Mouse (Mus musculus): ENCODE data around the gene Cilp. TPM values are rescaled to one million over a fixed set of nuclear protein-coding genes. Genes with fewer than 3 reads are reported as not detected.

Cilp gene
- polyA plus RNA-seq, 1 experiment = not detected

DNA sequence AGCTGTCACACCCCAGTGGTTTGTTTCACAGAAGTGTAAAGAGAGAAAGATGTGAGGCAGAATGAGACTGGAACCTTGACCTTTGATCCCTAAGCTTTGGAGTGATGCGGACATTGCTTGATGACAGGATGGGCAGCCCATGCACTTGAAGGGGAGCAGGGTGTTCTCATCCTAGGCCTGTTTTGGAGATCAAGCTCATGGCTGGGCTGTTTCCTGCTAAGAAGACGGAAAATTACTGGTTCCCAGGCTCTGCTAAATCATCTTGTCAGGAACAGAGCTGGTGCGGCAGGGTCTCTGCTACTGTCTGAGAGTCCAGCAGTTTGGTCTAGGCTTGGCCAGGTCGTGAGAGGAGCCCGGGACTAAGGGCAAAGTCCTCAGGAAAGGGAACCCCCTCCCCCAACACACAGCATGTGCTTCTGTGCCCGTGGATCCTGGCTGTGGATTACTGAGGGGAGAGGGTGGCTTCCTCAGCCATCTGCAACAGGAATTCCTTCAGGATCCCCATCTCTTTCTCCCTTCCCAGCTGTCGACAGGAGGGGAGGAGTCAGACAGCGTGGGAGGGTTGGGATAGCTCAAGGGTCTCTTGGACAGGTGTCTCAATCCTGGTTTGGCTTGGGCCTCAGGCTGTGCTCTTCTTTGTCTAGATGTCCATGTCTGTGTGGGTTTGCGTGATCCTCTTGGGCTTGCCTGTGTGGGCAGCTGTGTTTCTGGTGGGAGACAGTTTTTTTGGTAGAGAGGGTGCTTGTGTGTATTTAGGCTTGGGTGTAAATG, 20.8 kb upstream of the Cilp start:
- H3K27ac ChIP-seq (ENCODE audit: insufficient read depth, low read length) = no peak overlapping the region
- no peaks in the 10 kb centered on the region for H3K4me1 ChIP-seq (ENCODE audit: control insufficient read depth, insufficient read depth, low read length)
- no peak for TF ChIP-seq CTCF (IDR thresholded peaks at IDR 0.05; ENCODE audit: borderline replicate concordance, insufficient read depth, low read length)
- TF ChIP-seq POLR2A (IDR thresholded peaks at IDR 0.05; ENCODE audit: low read depth, low read length) = no peak
- no peak overlapping the region for H3K4me3 ChIP-seq (ENCODE audit: insufficient read depth, low read length)

DNA sequence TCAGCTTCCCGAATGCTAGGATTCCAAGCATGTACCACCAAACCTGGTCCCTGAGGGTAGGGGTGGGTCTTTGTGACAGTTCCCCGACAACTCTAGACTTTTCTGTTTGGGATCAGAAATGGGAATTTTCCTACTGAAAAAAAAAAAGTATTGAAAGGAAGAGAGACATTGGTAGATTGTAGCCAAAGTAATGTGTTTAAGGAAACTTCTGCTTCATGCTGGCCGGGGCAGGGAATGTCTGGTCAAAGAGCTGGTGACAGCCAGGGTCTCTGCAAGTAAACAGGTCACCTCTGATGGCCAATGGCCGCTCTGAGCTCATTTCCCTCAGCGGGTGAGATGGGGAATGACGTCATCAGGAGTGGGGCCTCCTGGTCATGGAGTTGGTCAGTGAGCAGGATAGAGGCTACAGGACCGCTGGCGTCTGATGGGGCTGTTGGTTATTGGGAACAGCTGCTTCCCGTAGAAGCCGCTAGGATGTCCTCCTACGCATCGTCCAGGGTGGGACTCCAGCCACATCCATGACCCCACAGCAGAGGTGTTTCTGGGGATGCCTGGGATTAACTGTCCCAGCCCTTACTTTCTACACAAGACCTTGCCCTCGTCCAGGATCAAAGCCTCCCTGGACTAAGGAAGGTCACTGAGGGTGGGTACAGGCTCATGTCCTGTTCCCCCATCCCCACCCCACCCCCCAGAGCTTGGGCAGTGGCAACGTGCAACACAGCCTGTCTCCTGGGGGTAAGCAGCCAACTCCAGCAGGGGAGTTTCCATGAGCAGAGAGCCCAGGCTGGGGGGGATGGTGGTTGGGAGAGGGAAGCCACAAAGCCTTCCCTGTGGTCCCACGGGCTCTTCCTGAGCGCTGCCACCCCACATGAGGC, 17.2 kb upstream of the Cilp start:
- H3K27ac ChIP-seq (ENCODE audit: insufficient read depth, low read length) = no peak overlapping the region
- no peaks in the 10 kb centered on the region for H3K4me1 ChIP-seq (ENCODE audit: control insufficient read depth, insufficient read depth, low read length)
- no peak overlapping the region for H3K4me3 ChIP-seq (ENCODE audit: insufficient read depth, low read length)
- TF ChIP-seq CTCF (IDR thresholded peaks at IDR 0.05; ENCODE audit: borderline replicate concordance, insufficient read depth, low read length) (no peak), POLR2A (IDR thresholded peaks at IDR 0.05; ENCODE audit: low read depth, low read length) (no peak)

DNA sequence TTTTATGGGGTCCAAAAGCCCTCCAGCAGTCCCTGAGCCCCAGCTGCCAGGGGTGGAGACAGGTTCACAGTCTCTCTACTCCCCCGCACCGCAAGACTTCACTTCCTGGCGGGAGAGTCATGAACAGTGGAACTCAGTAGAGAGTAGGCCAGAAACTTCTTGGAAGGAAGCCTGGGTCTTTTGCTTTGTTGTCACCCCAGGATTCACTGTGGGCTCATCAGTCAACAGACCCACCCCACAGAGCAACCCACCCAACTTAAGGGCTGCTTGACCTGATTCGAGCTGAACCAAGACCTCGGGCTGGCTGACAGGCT, 16.6 kb upstream of the Cilp start:
- no peak for TF ChIP-seq CTCF (IDR thresholded peaks at IDR 0.05; ENCODE audit: borderline replicate concordance, insufficient read depth, low read length)
- no peak for TF ChIP-seq POLR2A (IDR thresholded peaks at IDR 0.05; ENCODE audit: low read depth, low read length)
- H3K4me3 ChIP-seq (ENCODE audit: insufficient read depth, low read length) = no peak overlapping the region
- no peak overlapping the region for H3K27ac ChIP-seq (ENCODE audit: insufficient read depth, low read length)
- no peaks in the 10 kb centered on the region for H3K4me1 ChIP-seq (ENCODE audit: control insufficient read depth, insufficient read depth, low read length)

DNA sequence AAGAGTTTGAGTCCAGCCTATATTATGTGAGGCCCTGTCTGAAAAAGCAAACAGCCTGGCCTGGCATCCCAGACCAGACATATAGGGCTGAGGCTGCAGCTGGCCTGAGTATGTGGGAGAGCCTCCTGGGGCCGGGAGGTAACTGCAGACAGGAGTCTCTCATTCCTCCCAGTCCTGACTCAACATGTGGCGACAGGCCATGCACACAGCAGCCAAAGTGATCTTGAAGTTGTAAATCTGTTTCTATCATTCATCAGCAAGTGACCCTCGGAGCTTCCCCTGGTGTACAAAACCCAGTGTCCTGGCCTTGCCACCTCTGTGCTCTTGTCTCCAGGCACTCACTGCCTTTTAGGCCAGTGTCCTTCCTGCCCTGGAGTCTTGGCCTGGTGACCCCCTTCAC, 13.0 kb upstream of the Cilp start:
- Histone ChIP-seq H3K4me3 (ENCODE audit: insufficient read depth, low read length) (no peak overlapping the region), H3K4me1 (ENCODE audit: control insufficient read depth, insufficient read depth, low read length) (no peaks in the 10 kb centered on the region; the same call in 1 of the 2 replicates), H3K27ac (ENCODE audit: insufficient read depth, low read length) (no peak overlapping the region)
- TF ChIP-seq POLR2A (IDR thresholded peaks at IDR 0.05; ENCODE audit: low read depth, low read length) = no peak
- TF ChIP-seq CTCF (IDR thresholded peaks at IDR 0.05; ENCODE audit: borderline replicate concordance, insufficient read depth, low read length) = no peak

DNA sequence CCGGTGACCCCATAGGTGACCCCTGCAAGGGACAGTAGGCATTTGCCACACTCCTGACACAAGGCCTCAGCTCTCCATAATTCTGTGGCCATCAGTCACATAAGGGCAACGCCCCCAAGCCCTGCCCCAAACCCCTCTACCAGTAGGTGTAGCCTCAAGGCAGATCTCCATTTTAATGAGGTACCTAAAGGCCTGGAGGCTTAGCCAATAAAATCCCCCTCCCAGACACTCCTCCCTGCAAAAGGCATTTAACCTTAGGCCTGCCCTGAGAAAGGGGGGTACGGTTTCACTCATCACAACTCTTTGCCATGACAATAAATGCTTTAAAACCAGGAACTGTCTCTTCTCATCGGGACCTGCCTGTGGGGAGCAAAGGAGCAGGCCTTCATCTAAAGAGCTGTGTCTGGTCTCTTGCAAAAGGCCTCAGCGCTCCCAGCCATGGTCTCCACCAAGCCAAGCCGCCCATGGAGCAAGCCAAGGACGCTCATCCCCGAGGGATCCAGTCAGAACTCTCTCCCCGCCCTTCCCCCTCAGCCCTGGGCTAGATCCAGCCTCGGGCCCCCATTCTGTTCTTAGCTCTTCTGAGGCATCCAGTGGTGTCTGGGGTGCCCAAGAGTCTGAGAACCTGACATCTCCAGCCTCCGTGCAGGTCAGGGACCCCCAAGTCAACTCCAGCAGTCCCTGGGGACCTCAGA, 8.9 kb upstream of the Cilp start:
- Histone ChIP-seq H3K4me3 (ENCODE audit: insufficient read depth, low read length) (no peak overlapping the region), H3K27ac (ENCODE audit: insufficient read depth, low read length) (no peak overlapping the region), H3K4me1 (ENCODE audit: control insufficient read depth, insufficient read depth, low read length) (no peaks in the 10 kb centered on the region; the same call in 1 of the 2 replicates)
- no peak for TF ChIP-seq POLR2A (IDR thresholded peaks at IDR 0.05; ENCODE audit: low read depth, low read length)

DNA sequence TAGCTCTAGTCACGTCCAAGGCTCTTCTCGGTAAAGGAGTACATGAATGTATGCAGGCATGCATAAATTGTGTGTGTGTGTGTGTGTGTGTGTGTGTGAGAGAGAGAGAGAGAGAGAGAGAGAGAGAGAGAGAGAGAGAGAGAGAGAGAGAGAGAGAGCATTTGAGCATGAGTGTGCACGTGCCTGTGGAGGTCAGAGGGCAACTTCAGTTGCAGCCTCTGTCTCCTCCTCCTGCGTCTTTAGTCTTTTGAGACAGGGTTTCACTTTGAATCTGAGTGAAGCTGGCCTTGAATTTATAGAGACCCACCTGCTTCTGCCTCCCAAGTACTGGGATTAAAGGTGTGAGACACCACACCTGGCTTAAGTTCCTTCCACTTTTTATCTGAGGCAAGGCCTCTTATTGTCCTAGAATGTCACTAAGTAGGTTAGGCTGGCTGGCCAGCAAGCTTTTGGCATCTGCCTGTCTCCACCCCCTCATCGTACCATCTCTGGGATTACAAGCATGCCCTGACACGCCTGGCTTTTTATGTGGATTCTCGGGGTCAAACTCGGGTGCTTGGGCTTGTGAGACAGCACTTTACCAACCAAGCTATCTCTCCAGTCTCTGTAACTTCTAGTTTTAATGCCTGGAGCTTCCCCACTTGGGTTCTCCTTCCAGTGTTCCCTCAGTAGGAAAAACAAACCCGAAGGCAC, 7.6 kb upstream of the Cilp start:
- Histone ChIP-seq H3K27ac (ENCODE audit: insufficient read depth, low read length) (no peak overlapping the region), H3K4me1 (ENCODE audit: control insufficient read depth, insufficient read depth, low read length) (no peaks in the 10 kb centered on the region; the same call in 1 of the 2 replicates), H3K4me3 (ENCODE audit: insufficient read depth, low read length) (no peak overlapping the region)
- no peak for TF ChIP-seq POLR2A (IDR thresholded peaks at IDR 0.05; ENCODE audit: low read depth, low read length)
- TF ChIP-seq CTCF (IDR thresholded peaks at IDR 0.05; ENCODE audit: borderline replicate concordance, insufficient read depth, low read length) = no peak

DNA sequence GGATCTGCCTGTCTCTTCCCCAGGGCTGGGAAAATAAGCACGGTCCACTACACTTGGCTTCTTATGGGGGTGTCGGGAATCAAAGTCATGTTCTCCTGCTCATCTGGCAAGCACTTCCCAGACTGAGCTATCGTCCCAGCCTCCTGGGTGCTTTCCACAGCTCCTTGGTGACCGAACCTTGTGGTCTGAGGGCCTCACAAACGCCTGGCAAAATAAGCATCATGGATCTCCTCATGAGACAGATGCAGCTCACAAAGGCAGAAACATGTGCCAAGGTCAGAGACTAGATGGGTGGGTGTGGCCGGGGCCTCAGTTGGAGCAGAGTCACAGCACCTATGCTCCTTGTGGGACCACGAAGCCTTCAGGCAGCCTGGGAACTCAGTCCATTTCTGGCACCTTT, 5.6 kb upstream of the Cilp start:
- TF ChIP-seq CTCF (IDR thresholded peaks at IDR 0.05; ENCODE audit: borderline replicate concordance, insufficient read depth, low read length) (no peak), POLR2A (IDR thresholded peaks at IDR 0.05; ENCODE audit: low read depth, low read length) (no peak)
- Histone ChIP-seq H3K4me1 (ENCODE audit: control insufficient read depth, insufficient read depth, low read length) (no peaks in the 10 kb centered on the region), H3K27ac (ENCODE audit: insufficient read depth, low read length) (no peak overlapping the region), H3K4me3 (ENCODE audit: insufficient read depth, low read length) (no peak overlapping the region)

DNA sequence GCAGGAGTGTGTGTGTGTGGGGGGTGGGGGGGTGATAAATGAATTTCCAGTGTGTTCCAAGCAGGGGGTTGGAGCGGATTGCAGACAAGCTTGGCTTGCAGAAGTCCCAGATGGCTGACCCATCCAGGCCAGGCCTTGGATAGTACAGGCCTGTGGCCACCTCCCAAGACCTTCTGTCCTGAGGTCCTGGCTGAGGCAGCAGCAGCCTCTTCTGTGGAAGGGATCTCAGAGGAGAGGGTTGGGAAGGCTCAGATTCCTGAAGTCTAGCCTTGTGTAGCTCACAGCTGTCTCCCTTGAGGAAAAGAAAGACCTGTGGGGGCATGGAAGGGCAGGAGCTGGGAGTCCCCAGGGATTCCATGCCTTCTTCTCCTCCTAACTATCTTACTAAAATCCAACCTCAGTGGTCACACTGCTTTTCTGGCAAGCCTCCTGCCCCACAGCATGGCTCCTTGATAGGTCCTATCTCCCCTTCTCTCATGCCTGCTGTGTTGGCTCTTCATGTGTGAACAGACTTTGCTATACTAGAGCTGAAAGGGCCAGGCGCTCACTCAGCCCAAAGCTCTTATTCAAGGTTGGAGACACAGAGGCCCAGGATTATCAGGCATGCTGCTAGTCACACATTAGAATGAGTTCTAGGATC, 3.3 kb upstream of the Cilp start:
- no peak for TF ChIP-seq CTCF (IDR thresholded peaks at IDR 0.05; ENCODE audit: borderline replicate concordance, insufficient read depth, low read length)
- TF ChIP-seq POLR2A (IDR thresholded peaks at IDR 0.05; ENCODE audit: low read depth, low read length) = no peak
- Histone ChIP-seq H3K27ac (ENCODE audit: insufficient read depth, low read length) (no peak overlapping the region), H3K4me3 (ENCODE audit: insufficient read depth, low read length) (no peak overlapping the region), H3K4me1 (ENCODE audit: control insufficient read depth, insufficient read depth, low read length) (no peaks in the 10 kb centered on the region)

DNA sequence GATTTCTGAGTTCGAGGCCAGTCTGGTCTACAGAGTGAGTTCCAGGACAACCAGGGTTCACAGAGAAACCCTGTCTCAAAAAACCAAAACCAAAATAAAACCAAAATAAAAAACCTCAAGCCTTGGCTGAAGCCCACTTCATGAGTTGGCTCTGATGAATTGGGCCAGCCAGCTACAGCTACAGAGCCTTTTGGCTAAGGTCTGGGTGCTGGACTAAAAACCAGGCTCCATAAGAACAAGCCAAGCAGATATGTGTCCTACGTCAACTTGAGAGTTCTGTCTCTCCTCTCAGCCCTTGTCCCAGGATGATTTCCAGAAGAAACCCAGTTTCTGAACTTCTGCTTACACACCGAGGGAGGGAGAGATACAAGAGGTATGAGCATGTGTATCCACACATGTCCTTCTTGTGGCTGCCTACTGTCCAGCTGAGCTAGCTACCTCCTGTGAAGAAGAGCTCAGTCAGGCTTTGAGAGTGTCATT, 2.3 kb upstream of the Cilp start:
- no peaks in the 10 kb centered on the region for H3K4me1 ChIP-seq (ENCODE audit: control insufficient read depth, insufficient read depth, low read length)
- H3K27ac ChIP-seq (ENCODE audit: insufficient read depth, low read length) = no peak overlapping the region
- TF ChIP-seq CTCF (IDR thresholded peaks at IDR 0.05; ENCODE audit: borderline replicate concordance, insufficient read depth, low read length) = no peak
- TF ChIP-seq POLR2A (IDR thresholded peaks at IDR 0.05; ENCODE audit: low read depth, low read length) = no peak
- no peak overlapping the region for H3K4me3 ChIP-seq (ENCODE audit: insufficient read depth, low read length)

Measured in embryonic fibroblast, embryonic 13.5 days (primary cell).